Mouse (Mus musculus): ENCODE data around the gene Gas2l1. TPM values are rescaled to one million over a fixed set of nuclear protein-coding genes. Genes with fewer than 3 reads are reported as not detected.

Gene Gas2l1
- 0.89 TPM for polyA plus RNA-seq (2017; shearing (Covaris generic))

GRCm38 (mm10) chr11:5065056-5065821 lies at the start of gene Gas2l1:
Gas2l1 (minus strand) TSS chr11:5065327.

GRCm38 (mm10) chr11:5098736-5099542 lies 33.8 kb upstream of the Gas2l1 start, which contains the start of the genes Rhbdd3 and Ewsr1:
Rhbdd3 (plus strand) TSS chr11:5098926.
Ewsr1 (minus strand) TSS chr11:5099266.

GRCm38 (mm10) chr11:5057856-5058641 lies 7.1 kb downstream of the Gas2l1 start, which contains the start of gene Rasl10a:
Rasl10a (plus strand) TSS chr11:5058128.

Other genes with a start within 250 kb of the Gas2l1 start
- 27.2 TPM for gene Nf2, start 215.8 kb downstream of the Gas2l1 start, polyA plus RNA-seq (2017; shearing (Covaris generic))
- 45.5 TPM for gene Nipsnap1, start 191.4 kb downstream of the Gas2l1 start, polyA plus RNA-seq (2017; shearing (Covaris generic))
- 56.0 TPM for gene Thoc5, start 170.0 kb downstream of the Gas2l1 start, polyA plus RNA-seq (2017; shearing (Covaris generic))
- gene Nefh, start 117.3 kb downstream of the Gas2l1 start, polyA plus RNA-seq (2017; shearing (Covaris generic)): 5.5 TPM
- gene Ap1b1, start 78.5 kb downstream of the Gas2l1 start, polyA plus RNA-seq (2017; shearing (Covaris generic)): 137 TPM
- gene Rasl10a, start 7.2 kb downstream of the Gas2l1 start, polyA plus RNA-seq (2017; shearing (Covaris generic)): not detected
- gene Rhbdd3, start 33.6 kb upstream of the Gas2l1 start, polyA plus RNA-seq (2017; shearing (Covaris generic)): 8.7 TPM
- gene Ewsr1, start 33.9 kb upstream of the Gas2l1 start, polyA plus RNA-seq (2017; shearing (Covaris generic)): 841 TPM
- 1.8 TPM for gene Emid1, start 86.9 kb upstream of the Gas2l1 start, polyA plus RNA-seq (2017; shearing (Covaris generic))
- 2.8 TPM for gene Kremen1, start 196.2 kb upstream of the Gas2l1 start, polyA plus RNA-seq (2017; shearing (Covaris generic))

Measured in CD4-positive, CD25-positive, alpha-beta regulatory T cell, adult 9 weeks (primary cell).